Mouse (Mus musculus): ENCODE results near the gene Eef1akmt3. TPM values are rescaled to one million over a fixed set of nuclear protein-coding genes. Genes with fewer than 3 reads are reported as not detected.

Eef1akmt3 gene
- polyA plus RNA-seq, 1 experiment from 2014 or later = 0.44 TPM

DNA sequence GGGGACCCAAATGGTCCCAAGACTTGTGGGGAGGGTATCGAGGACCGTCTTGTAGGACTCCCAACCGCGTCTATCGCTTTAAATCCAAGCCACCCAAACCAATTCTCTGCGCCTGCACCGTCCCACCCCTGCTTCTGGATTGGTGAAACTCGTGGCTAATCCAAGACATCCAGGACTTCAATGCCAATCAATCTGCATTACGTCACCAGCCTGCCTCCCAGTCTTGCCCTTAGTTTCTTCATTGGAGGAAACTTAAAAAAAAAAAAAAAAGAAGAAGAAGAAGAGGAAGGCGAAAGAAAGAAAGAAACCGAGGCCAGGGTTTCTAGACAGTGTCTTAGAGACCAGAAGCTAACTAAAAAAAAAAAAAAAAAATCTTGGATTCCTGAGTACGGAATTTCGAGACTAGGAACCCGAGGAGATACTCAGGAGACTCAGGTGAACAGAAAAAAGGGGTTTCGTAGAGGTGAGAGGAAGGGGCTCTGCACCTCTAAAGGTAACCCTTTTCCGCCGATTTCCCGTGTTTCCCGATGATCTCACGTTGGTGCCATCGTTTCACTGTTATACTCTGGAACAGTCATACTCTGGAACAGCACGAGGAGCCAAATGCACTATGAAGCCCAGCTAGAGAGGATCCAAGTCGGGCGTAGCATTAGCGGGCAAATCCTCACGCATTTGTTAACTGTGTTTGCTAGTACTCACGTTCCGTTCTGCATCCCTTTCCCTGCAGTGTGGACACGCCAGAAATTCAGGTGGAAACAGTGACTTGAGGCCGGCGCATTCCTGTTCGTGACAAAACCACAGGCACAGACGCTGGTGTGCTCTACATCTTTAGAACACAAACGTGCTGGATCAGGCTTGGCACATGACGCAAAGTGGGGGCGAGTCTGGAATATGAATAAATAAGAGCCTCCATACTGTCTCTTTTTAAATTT, 29.1 kb upstream of the Eef1akmt3 start, which contains the start of gene Tspan31:
TSS of gene Tspan31 (minus strand) at position 75 of the 932 bp plus-strand sequence.
- CTCF ChIA-PET = interaction anchor here (0.6 to 1.7 kb wide), 3 partner anchors 13 to 24 kb away, joined by 3 to 4 read pairs (median 3); no protein-coding TSS in a partner anchor
- no peak for TF ChIP-seq CTCF (IDR thresholded peaks at IDR 0.05)
- H3K27me3 ChIP-seq = no peaks in the 10 kb centered on the region
- POLR2A ChIA-PET = interaction anchor here (0.6 to 1.5 kb wide), 3 partner anchors 8 to 1478 kb away, joined by 3 to 4 read pairs (median 4); partner anchors contain the start of genes Eef1akmt3 and Mettl1
- ATAC-seq = peak; percentile 86
- peak; percentile 75 for DNase-seq (ENCODE audit: low read depth, low spot score)
- in situ Hi-C loops (cut with MboI; ENCODE audit: low pct_unique_long_range_greater_than_20kb) = loop anchor here (25.0 kb wide), 1 partner anchor 592 kb away; the partner anchor contains the start of genes Nab2 and Nemp1

DNA sequence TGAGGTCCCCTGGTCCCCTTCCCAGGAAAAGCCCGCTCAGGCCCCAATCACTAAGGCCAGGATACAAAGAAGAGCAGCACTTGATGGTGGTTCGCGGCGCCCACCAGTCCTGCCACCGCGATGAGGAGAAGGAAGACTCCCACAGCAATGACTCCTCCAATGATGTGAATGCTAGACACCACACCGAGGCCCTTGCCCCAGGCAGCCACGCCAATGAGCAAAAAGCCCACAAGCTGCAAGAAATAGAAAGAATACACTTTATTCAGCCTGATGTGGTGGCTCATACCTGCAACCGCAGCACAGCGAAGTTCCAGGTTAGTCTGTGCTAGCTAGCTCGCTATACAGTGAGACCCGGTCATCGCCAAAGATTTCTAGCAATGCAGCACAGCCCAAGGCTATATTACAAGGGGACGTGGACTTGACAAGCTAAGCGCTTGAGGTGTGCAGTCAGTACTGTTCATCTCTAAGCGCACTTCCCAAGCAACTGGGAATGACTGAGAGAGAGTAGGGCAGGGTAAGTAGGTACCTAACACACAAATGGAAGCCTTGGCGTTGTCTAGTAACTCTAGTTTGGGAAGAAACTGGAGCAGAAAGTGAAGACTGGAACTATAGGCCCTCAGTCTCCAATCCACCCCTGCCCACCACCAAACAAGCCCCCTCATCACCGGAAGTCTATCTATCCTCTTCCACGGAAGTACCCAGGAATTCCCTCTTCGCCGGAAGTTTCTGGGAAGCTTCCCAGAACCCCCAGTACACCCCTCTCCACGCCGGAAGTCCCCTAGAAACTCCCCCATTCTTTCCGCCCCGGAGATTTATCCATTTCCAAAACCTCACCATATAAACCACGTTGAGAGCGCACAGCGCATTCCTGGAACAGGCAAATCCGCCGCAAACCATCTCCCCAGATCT, 28.2 kb upstream of the Eef1akmt3 start:
- TF ChIP-seq CTCF (IDR thresholded peaks at IDR 0.05) = no peak
- in situ Hi-C loops (cut with MboI; ENCODE audit: low pct_unique_long_range_greater_than_20kb) = loop anchor here (25.0 kb wide), 1 partner anchor 593 kb away; the partner anchor contains the start of genes Nab2 and Nemp1
- ChIA-PET CTCF (interaction anchor here (0.6 to 1.7 kb wide), 2 partner anchors 14 to 23 kb away, joined by 3 to 4 read pairs; no protein-coding TSS in a partner anchor), POLR2A (interaction anchor here (1.5 kb wide), 1 partner anchor 28 kb away, joined by 4 read pairs; the partner anchor contains the start of genes Eef1akmt3 and Mettl1)
- no peak for DNase-seq (ENCODE audit: low read depth, low spot score)
- no peaks in the 10 kb centered on the region for H3K27me3 ChIP-seq
- ATAC-seq = peak; percentile 28

DNA sequence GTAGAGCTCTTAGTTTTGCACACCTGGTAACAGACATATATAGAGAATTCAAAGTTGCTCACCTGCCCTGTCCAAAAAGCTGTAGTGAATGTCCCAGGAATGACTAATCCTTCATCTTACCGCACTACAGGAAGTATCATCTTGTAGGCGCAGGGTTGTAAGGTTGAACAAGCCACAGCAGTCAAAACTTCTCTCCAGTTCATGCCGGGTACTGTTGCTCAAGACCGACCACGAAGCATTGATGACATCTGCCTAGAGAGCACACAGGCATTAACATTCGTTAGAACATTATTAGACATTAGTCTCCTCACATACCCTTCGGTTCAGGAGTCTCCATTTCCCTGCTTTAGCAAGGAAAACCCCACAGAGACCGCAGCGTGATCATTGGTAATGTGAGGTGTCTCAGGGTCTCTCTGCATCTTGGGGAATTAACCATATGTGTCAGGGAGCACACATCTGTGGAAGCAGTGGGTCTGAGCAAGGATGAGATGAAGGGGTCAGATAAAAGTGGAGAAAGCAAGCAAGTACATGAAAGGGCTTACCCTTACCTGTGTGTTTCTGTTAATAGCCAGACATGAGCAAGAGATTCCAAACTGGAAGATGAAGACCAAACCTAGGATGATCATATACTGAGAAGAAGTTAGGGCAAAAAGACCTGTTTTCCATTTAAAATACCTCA, 27.2 kb upstream of the Eef1akmt3 start:
- CTCF ChIA-PET = interaction anchor here (1.3 to 1.7 kb wide), 2 partner anchors 10 to 15 kb away, joined by 4 read pairs; no protein-coding TSS in a partner anchor
- no peaks in the 10 kb centered on the region for H3K27me3 ChIP-seq
- ATAC-seq (no peak), DNase-seq (ENCODE audit: low read depth, low spot score) (no peak)
- TF ChIP-seq CTCF (IDR thresholded peaks at IDR 0.05) = no peak
- POLR2A ChIA-PET = no interaction called here
- in situ Hi-C loops (cut with MboI; ENCODE audit: low pct_unique_long_range_greater_than_20kb) = loop anchor here (25.0 kb wide), 1 partner anchor 594 kb away; the partner anchor contains the start of genes Nab2 and Nemp1

DNA sequence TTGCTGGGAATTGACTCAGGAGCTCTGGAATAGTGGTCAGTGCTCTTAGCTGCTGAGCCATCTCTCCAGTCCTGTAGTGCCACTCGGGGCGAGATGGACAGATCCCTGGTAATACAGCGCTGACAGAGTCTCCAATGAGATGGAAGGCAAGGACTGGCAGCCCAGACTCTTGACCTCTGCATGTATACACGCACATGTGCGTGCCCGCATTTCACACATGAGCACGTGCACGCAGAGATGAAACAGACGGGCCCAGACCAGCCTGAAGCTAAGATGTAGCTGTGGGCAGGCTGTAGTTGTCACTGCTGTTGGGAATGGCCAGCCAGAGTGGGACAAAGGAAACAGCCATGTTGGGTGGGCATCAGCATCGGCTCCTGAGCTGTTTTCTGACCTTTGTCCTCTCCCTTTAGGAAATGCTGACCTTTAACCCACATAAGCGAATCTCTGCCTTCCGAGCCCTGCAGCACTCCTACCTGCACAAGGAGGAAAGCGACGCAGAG, 25.3 kb upstream of the Eef1akmt3 start:
- CTCF ChIA-PET = no interaction called here
- POLR2A ChIA-PET = no interaction called here
- in situ Hi-C loops (cut with MboI; ENCODE audit: low pct_unique_long_range_greater_than_20kb) = loop anchor here (25.0 kb wide), 1 partner anchor 596 kb away; the partner anchor contains the start of genes Nab2 and Nemp1
- ATAC-seq = no peak
- no peaks in the 10 kb centered on the region for H3K27me3 ChIP-seq
- no peak for TF ChIP-seq CTCF (IDR thresholded peaks at IDR 0.05)
- no peak for DNase-seq (ENCODE audit: low read depth, low spot score)

DNA sequence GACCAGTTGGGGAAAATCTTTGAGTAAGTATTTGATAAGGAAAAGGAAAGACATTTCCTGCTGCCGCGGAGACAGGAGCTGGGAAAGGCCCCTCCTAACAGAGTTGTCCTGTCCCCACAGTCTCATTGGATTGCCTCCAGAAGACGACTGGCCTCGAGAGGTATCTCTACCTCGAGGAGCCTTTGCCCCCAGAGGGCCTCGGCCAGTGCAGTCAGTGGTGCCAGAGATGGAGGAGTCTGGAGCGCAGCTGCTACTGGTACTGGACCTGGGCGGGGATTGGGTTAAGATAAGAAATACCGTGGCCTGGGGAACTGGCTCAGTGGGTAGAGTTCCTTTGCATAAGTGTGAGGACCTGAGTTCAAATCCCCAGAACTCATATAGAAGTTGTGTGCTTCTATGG, 24.7 kb upstream of the Eef1akmt3 start:
- POLR2A ChIA-PET = no interaction called here
- in situ Hi-C loops (cut with MboI; ENCODE audit: low pct_unique_long_range_greater_than_20kb) = loop anchor here (25.0 kb wide), 1 partner anchor 596 kb away; the partner anchor contains the start of genes Nab2 and Nemp1

DNA sequence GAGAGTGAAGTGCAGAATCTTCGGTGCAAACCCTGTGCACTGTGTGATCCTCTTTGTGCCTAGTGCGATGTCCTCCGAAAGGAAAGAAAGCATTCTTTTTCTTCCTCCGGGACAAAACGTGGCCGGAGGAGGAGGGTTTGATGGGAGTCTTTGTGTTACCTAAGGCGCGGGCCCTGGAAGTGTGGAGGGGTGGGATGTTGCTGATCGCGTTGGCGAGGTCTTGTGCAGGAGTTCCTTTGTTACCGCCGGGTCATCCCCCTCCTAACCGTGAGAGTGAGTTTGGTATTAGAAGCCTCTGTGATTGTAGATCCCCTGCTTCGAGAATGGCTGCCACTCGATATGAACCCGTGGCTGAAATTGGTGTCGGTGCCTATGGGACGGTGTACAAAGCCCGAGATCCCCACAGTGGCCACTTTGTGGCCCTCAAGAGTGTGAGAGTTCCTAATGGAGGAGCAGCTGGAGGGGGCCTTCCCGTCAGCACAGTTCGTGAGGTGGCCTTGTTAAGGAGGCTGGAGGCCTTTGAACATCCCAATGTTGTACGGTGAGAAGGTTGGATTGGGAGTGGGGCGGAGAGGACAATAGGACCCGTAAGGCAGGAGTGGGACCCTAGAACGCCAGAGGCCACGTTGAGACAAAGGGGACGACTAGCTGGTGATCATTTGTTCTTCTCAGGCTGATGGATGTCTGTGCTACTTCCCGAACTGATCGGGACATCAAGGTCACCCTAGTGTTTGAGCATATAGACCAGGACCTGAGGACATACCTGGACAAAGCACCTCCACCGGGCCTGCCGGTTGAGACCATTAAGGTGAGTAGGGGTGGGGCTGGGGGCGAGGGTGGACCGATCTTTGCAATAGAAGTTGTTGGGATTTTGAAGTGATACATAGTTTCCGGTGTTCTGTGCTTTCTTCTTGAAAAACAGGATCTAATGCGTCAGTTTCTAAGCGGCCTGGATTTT, 22.9 kb upstream of the Eef1akmt3 start:
- CTCF ChIA-PET = interaction anchor here (0.8 kb wide), 1 partner anchor 9 kb away, joined by 3 read pairs; no protein-coding TSS in a partner anchor
- in situ Hi-C loops (cut with MboI; ENCODE audit: low pct_unique_long_range_greater_than_20kb) = loop anchor here (25.0 kb wide), 1 partner anchor 598 kb away; the partner anchor contains the start of genes Nab2 and Nemp1
- POLR2A ChIA-PET = interaction anchor here (0.6 to 1.1 kb wide), 2 partner anchors 10 to 81 kb away, joined by 3 read pairs; partner anchors contain the start of gene Agap2
- no peak for TF ChIP-seq CTCF (IDR thresholded peaks at IDR 0.05)
- H3K27me3 ChIP-seq = no peaks in the 10 kb centered on the region
- DNase-seq (ENCODE audit: low read depth, low spot score) = no peak
- no peak for ATAC-seq

More for the DNA sequence above, 24.7 kb upstream of the Eef1akmt3 start:
- no peak for DNase-seq (ENCODE audit: low read depth, low spot score)
- no peaks in the 10 kb centered on the region for H3K27me3 ChIP-seq
- no peak for ATAC-seq
- CTCF ChIA-PET = no interaction called here
- TF ChIP-seq CTCF (IDR thresholded peaks at IDR 0.05) = no peak

DNA sequence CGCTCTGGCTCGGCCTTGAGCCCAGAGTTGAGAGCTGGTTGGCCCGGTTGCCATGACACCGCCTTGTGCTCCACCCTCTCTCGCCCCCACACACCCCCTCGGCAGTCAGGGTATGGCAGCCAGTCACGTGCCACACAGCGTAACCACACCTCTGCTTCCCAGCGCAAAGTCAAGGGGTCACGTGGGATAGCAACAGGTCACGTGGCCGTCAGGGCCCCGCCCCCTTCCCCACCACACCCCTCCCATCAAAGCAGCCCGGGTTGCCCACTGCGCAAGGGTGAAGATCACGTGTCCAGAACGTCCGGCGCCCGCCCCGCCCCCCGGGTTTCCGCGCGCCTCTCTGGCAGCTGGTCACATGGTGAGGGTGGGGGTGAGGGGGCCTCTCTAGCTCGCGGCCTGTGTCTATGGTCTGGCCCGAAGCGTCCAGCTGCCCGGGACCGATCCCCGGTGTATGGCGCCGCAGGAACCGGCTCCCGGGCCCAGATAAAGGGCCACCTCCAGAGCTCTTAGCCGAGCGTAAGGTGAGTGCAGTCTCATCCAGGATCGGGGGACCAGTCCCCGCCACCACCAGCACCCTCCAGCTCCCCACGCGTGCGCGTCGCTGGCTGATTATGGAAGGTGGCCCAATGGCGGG, 22.0 kb upstream of the Eef1akmt3 start, which contains the start of gene Cdk4:
TSS of gene Cdk4 (plus strand) at position 296 of the 634 bp plus-strand sequence.
- DNase-seq (ENCODE audit: low read depth, low spot score) = peak; percentile 91

More for the DNA sequence above, 22.0 kb upstream of the Eef1akmt3 start, which contains the start of gene Cdk4:
- ATAC-seq = peak; percentile 67
- ChIA-PET POLR2A (interaction anchor here (0.6 to 1.1 kb wide), 3 partner anchors 11 to 82 kb away, joined by 3 read pairs; partner anchors contain the start of gene Agap2), CTCF (interaction anchor here (0.8 kb wide), 1 partner anchor 10 kb away, joined by 3 read pairs; no protein-coding TSS in a partner anchor)
- in situ Hi-C loops (cut with MboI; ENCODE audit: low pct_unique_long_range_greater_than_20kb) = loop anchor here (25.0 kb wide), 1 partner anchor 599 kb away; the partner anchor contains the start of genes Nab2 and Nemp1
- no peaks in the 10 kb centered on the region for H3K27me3 ChIP-seq
- no peak for TF ChIP-seq CTCF (IDR thresholded peaks at IDR 0.05)
